Mouse (Mus musculus) lung, postnatal 0 days (tissue): ENCODE results near the gene Lekr1. TPM values are rescaled to one million over a fixed set of nuclear protein-coding genes. Genes with fewer than 3 reads are reported as not detected.
A peak's percentile ranks its signal among the peaks of the same experiment; 100 is the strongest.

Experiments
- ATAC-seq: fragments of 200-750 bp; cut with Nextera tagmentation; 2 replicates; pipeline ENCODE4 v1.8.0; 2017; ENCODE audit warnings: moderate library complexity
- DNase-seq: peaks from one replicate; pipeline ENCODE4 v3.0.0-alpha.2; 2016; ENCODE audit warnings: low spot score
- H3K27ac ChIP-seq: fragments of 300-500 bp; sonication (generic); 2 replicates; pipeline ENCODE4 v1.5.1; 2014; ENCODE audit warnings: antibody characterized with exemption, mild to moderate bottlenecking, low read length, mixed read lengths
- H3K27me3 ChIP-seq: fragments of 300-500 bp; sonication (generic); replicated peaks from 2 replicates; pipeline ENCODE4 v1.6.1; 2014; ENCODE audit warnings: low read length, mixed read lengths; ENCODE audit not compliant: insufficient read depth
- H3K36me3 ChIP-seq: fragments of 300-500 bp; sonication (generic); 2 replicates; pipeline ENCODE4 v1.6.1; 2014; ENCODE audit warnings: low read length, mixed read lengths; ENCODE audit not compliant: insufficient read depth
- H3K4me1 ChIP-seq: fragments of 300-500 bp; sonication (generic); 2 replicates; pipeline ENCODE4 v1.6.1; 2014; ENCODE audit warnings: antibody characterized with exemption, low read depth, low read length, mixed read lengths; ENCODE audit not compliant: insufficient read depth
- H3K4me2 ChIP-seq: fragments of 300-500 bp; sonication (generic); replicated peaks from 2 replicates; pipeline ENCODE4 v1.6.1; 2014; ENCODE audit warnings: low read depth, mild to moderate bottlenecking, low read length, moderate library complexity, mixed read lengths
- H3K4me3 ChIP-seq: fragments of 300-500 bp; sonication (generic); 2 replicates; pipeline ENCODE4 v1.5.1; 2014; ENCODE audit warnings: low read depth, low read length
- H3K9ac ChIP-seq: fragments of 300-500 bp; sonication (generic); replicated peaks from 2 replicates; pipeline ENCODE4 v1.6.1; 2014; ENCODE audit warnings: low read depth, mild to moderate bottlenecking
- H3K9me3 ChIP-seq: fragments of 300-500 bp; sonication (generic); 2 replicates; pipeline ENCODE4 v1.6.1; 2016; ENCODE audit warnings: low read length, mixed read lengths
- CTCF ChIP-seq: IDR thresholded peaks from 2 replicates; pipeline ENCODE4 v1.5.1; 2016; ENCODE audit warnings: antibody characterized with exemption, mild to moderate bottlenecking
- EP300 ChIP-seq: IDR thresholded peaks from 2 replicates; pipeline ENCODE4 v1.6.1; 2016; ENCODE audit warnings: antibody characterized with exemption, mild to moderate bottlenecking, control low read depth
- WGBS: fragments of 180-500 bp; shearing (Covaris S2); extraction: QIAGEN DNeasy Blood & Tissue Kit; methylation state at CpG from one replicate; pipeline ENCODE4 v1.1.7; 2014; 5-methylcytosine and 5-hydroxymethylcytosine counted together
- microRNA-seq: library from miRNA; unstranded; fragments of <30 nt; microRNA quantifications from one replicate; pipeline ENCODE4, GENCODE M21; 2016
- polyA plus RNA-seq: library from polyadenylated mRNA; unstranded; fragments of >200 nt; fragmentation: Nextera tagmentation; extraction: Ambion mirVana; gene quantifications from 2 replicates; pipeline ENCODE4 v1.2.1, GENCODE M21; 2015

Gene Lekr1
- polyA plus RNA-seq, 1 experiment from 2014 or later = 4.3 TPM

- DNase-seq = no peak
- 60% methylated on average over 16 of the region's 16 CpGs for WGBS
Observed at GRCm38 (mm10) chr3:65863762-65864377, 197.8 kb downstream of the Lekr1 start.

DNA sequence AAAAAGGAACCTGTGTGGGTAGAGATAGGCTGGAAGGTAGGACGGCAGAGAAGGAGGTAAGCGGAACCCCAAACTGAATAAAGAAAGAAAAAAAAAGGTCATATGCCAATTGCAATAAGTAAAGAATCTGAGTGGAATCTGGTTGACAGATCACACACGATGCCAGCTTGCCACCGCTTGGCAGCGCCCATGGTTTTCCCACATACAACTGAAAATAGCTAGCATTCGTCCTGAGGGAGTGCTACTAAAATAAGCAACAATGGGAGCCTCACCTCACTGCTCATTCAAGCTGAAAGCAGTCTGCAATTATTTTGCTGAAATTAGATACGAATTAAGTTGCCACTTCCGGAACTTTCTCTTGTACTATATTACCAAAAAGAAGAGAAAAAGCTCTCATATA is 202.9 kb downstream of the Lekr1 start:
- no peak overlapping the region for H3K27ac ChIP-seq
- TF ChIP-seq EP300 (no peak), CTCF (no peak)
- H3K9me3 ChIP-seq = no peaks in the 10 kb centered on the region
- peaks cover 5% of the 10 kb centered on the region; the same call in 1 of the 2 replicates for H3K4me1 ChIP-seq
- WGBS = 88% methylated on average over 8 of the region's 8 CpGs
- ATAC-seq (no peak), DNase-seq (no peak)
- no peak overlapping the region for H3K4me3 ChIP-seq
- no peak overlapping the region for H3K9ac ChIP-seq
- no peak overlapping the region for H3K4me2 ChIP-seq
- H3K27me3 ChIP-seq = no peaks in the 10 kb centered on the region
- no peaks in the 10 kb centered on the region for H3K36me3 ChIP-seq

More at GRCm38 (mm10) chr3:65863762-65864377, 197.8 kb downstream of the Lekr1 start:
- Histone ChIP-seq H3K9ac (no peak overlapping the region), H3K4me3 (no peak overlapping the region), H3K27me3 (no peaks in the 10 kb centered on the region), H3K4me1 (peaks cover 8% of the 10 kb centered on the region), H3K27ac (no peak overlapping the region), H3K4me2 (peak overlapping the region; percentile 20; the same call in 1 of the 2 replicates), H3K9me3 (no peaks in the 10 kb centered on the region), H3K36me3 (no peaks in the 10 kb centered on the region)
- 0 out of 2 replicates have a peak, but pooled peaks have one; percentile 25 for ATAC-seq
- TF ChIP-seq CTCF = no peak
- TF ChIP-seq EP300 = peak; percentile 11; the same call in 1 of the 2 replicates

GRCm38 (mm10) chr3:65869724-65870123 is 203.7 kb downstream of the Lekr1 start:
- 68% methylated on average over 6 of the region's 6 CpGs for WGBS
- H3K27me3 ChIP-seq = no peaks in the 10 kb centered on the region

GRCm38 (mm10) chr3:65871188-65871603 is 205.2 kb downstream of the Lekr1 start:
- DNase-seq (peak; percentile 70), ATAC-seq (peak; percentile 89)
- Histone ChIP-seq H3K9me3 (no peaks in the 10 kb centered on the region), H3K27me3 (no peaks in the 10 kb centered on the region), H3K4me2 (0 out of 2 replicates have a peak overlapping the region, but pooled peaks have one; percentile 17), H3K4me3 (no peak overlapping the region), H3K9ac (no peak overlapping the region), H3K27ac (no peak overlapping the region), H3K36me3 (no peaks in the 10 kb centered on the region), H3K4me1 (peaks cover 5% of the 10 kb centered on the region; the same call in 1 of the 2 replicates)
- TF ChIP-seq CTCF (no peak), EP300 (no peak)
- 14% methylated on average over 12 of the region's 12 CpGs for WGBS

More at GRCm38 (mm10) chr3:65869724-65870123, 203.7 kb downstream of the Lekr1 start:
- no peak for TF ChIP-seq EP300
- TF ChIP-seq CTCF = no peak
- no peaks in the 10 kb centered on the region for H3K9me3 ChIP-seq
- H3K9ac ChIP-seq = no peak overlapping the region
- H3K4me1 ChIP-seq = peaks cover 5% of the 10 kb centered on the region; the same call in 1 of the 2 replicates
- no peak overlapping the region for H3K4me3 ChIP-seq
- no peak for ATAC-seq
- H3K4me2 ChIP-seq = no peak overlapping the region
- no peaks in the 10 kb centered on the region for H3K36me3 ChIP-seq
- DNase-seq = no peak
- no peak overlapping the region for H3K27ac ChIP-seq

DNA sequence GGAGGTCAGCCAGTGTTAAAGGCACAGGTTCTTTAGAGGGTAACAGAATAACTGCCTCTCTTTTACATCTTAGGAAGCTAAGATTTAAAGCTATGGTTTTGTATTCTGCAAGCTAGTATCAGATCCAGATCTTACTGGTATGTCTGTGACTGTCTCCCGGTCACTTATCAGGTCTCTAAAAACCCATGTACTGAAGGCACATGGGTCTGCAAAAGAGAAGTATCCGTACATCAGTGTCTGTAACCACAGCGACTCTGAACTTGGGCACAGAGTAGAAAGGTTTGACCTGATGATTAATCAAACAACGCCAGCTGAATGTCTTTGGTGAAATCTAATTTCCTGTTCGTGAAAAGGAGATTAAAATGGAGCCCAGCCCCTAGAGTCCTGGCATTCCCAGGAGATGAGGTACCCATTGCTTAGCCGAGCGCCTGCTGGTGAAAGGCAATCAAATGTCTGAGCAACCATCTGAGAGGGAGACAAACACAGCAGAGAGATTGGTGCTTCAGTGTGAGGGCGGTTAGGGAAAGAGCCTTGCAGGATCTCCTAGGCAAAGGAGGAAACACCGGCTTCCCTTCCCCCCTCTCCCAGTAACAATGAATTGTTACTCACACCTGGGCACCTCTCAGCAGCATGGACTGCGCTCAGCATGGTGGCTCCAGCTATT is 205.7 kb downstream of the Lekr1 start:
- Histone ChIP-seq H3K27me3 (no peaks in the 10 kb centered on the region), H3K4me2 (no peak overlapping the region), H3K9ac (no peak overlapping the region), H3K27ac (no peak overlapping the region), H3K36me3 (no peaks in the 10 kb centered on the region), H3K9me3 (no peaks in the 10 kb centered on the region), H3K4me1 (peaks cover 5% of the 10 kb centered on the region; the same call in 1 of the 2 replicates), H3K4me3 (no peak overlapping the region)
- no peak; the same call in 1 of the 2 replicates for ATAC-seq
- TF ChIP-seq CTCF = no peak
- DNase-seq = no peak
- WGBS = 42% methylated on average over 10 of the region's 10 CpGs

GRCm38 (mm10) chr3:65873093-65873830 is 207.2 kb downstream of the Lekr1 start:
- Histone ChIP-seq H3K4me2 (no peak overlapping the region), H3K4me1 (peaks cover 5% of the 10 kb centered on the region; the same call in 1 of the 2 replicates), H3K9ac (no peak overlapping the region), H3K27me3 (no peaks in the 10 kb centered on the region), H3K9me3 (no peaks in the 10 kb centered on the region), H3K36me3 (no peaks in the 10 kb centered on the region), H3K4me3 (no peak overlapping the region), H3K27ac (no peak overlapping the region)
- peak; percentile 56 for DNase-seq
- ATAC-seq = no peak
- WGBS = 57% methylated on average over 13 of the region's 13 CpGs
- TF ChIP-seq CTCF (no peak), EP300 (no peak)

Small RNA genes lying within 50 kb of the gene (microRNA-seq; reads per million reads assigned to microRNA genes)
- gene Mir8120 = not detected

Other genes starting within 250 kb of the Lekr1 start
- gene Tiparp, start 137.8 kb upstream of the Lekr1 start, polyA plus RNA-seq = 45.1 and 45.3 TPM in 2 replicates